Mouse (Mus musculus): ENCODE measurements around the gene Gtf2ird1.

DNA sequence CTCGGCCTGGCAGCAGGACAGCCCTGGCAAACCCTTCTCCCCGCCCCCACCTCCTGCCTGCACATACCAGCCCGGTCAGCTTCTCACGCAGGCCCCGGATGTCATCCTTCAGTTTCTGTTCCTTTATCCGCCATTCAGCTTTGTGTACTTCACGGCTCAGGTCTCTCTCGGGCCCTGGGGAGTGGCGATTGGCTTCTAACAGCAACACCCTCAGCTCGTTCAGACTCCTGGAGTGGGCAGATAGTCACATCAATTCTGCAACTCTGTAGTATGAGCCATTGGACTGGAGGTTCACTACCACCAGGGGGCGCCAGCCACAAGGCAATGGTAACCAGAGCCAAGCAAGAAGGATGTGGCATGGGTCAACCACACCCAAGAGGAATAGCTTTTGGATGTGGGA is 37.6 kb upstream of the Gtf2ird1 start:
- no peak for TF ChIP-seq POLR2A (IDR thresholded peaks at IDR 0.05; ENCODE audit: borderline replicate concordance, low read depth, low read length)
- peak; percentile 91 for TF ChIP-seq CTCF (IDR thresholded peaks at IDR 0.05; ENCODE audit: low read depth, low read length)

Data from bone marrow macrophage, adult 2 months (primary cell).